Mouse (Mus musculus) hematopoietic stem cell, adult 5-6 weeks (primary cell): ENCODE results near the gene 6430548M08Rik. TPM values are rescaled to one million over a fixed set of nuclear protein-coding genes. Genes with fewer than 3 reads are reported as not detected.

Source experiments
- ATAC-seq, 2 experiments: fragments of 125-278 bp in 1 of 2; replicated peaks in 1 of 2; 2 replicates each; pipeline ENCODE4 v1.8.0; 2016 to 2017; ENCODE audit warnings: inconsistent platforms in 2 of 2, mild to moderate bottlenecking in 2 of 2, moderate number of reproducible peaks in 2 of 2, low read depth in 1 of 2, moderate TSS enrichment in 1 of 2; ENCODE audit not compliant: low FRiP score in 2 of 2, poor library complexity in 2 of 2, severe bottlenecking in 2 of 2, insufficient read depth in 1 of 2, low TSS enrichment in 1 of 2
- total RNA-seq: library from RNA; stranded (forward); fragments of 172-1452, 232-1000 nt; gene quantifications from 2 replicates; pipeline ENCODE4 v1.2.3, GENCODE M21; 2017

The 6430548M08Rik gene
- 4.9 and 9.8 TPM in 2 replicates for total RNA-seq

DNA sequence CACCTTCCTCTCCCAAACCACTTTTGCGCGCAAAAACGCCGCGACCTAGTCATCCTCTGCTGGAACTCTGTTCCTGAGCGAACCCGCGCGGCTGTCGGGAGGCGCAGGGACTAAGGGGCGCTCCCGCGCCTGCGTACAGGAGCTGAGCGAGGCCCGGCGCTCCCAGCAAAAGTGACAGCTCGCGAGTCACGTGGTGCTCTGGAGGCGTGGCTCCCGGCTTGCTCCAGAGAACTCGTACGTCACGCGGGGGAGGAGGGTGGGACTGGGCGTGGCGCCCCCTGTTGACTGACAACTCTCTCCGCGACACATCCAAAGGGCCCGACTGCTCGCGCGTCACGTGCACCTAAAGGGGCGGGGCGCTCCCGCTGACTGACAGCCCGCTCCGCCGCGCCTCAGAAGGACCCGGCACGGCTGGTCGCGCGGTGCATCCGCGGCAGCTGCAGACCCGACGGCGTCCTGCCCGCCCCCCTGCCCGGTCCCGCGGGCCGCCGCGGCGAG, at the start of gene 6430548M08Rik:
Gene 6430548M08Rik (plus strand): TSS at position 395 of the 498 bp plus-strand sequence.
- ATAC-seq: peak; percentile 83 to 85

DNA sequence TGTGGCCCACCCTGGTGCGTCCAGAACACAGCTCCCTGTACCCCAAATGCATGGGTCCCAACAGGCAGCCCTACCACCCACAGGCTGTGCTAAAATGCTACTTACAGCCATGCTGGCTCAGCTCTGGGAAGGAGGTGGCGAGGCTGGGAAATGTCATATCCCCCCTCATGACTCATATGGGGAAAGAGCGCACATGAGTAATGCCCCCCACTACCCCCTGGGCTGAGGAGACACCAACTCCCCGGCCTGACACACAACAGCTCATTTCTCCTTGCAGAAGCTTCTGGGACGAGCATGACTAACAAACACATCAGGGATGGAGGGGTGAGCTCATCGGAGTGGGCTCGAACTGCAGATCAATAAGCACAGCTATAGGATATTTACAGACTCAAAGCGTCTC, 48.3 kb upstream of the 6430548M08Rik start:
- ATAC-seq: no peak

DNA sequence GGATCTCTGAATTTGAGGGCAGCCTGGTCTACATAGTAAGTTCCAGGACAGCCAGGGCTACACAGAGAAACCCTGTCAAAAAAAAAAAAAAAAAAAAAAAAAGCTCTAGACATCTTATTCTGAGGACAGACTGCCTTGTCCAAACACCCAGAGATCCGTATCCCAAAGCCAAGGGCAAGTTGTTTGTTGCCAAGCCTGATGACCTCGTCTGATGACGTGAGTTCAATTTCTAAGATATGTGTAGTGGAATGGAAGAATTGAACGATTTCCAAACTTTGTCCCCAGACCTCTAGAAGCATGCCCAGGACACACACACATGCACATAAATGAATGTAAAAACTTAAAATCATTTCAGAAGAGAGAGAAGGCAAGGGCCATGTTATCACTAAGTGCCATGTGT, 47.7 kb upstream of the 6430548M08Rik start:
- no peak for ATAC-seq

DNA sequence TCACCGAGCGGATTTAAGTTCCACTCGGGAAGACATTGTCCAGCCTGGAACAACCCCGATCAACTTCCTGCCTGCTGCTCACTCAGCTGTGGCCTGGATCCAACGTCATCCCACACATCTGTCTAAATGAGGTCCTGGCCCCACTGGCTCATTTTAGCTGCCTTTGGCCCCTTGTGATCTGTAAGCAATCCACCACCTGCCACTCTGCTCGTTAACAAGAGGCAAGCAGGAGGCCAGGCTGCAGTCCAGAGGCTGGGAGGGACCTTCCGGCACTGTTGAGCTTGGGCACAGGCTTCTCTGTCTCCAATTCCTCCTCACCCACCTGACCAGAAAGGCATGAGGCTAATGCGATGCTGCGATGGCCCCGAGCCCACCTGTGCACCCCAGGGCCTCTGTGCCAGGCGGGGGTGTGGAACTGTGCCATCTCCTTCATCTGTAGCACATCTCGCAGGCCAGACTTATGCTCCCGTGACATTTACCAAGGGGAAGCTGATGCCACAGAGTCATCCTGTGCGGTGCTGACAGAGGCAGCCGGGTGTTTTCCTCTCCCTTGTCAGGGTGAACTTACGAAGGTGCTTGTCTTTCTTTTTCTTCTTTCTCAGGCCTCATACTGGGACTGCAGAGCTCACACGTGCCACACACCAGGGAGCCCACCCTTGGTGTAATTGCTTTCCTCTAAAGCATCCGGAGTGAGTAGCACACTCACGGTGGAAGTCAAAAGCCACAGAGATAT, 45.9 kb upstream of the 6430548M08Rik start:
- ATAC-seq: no peak

DNA sequence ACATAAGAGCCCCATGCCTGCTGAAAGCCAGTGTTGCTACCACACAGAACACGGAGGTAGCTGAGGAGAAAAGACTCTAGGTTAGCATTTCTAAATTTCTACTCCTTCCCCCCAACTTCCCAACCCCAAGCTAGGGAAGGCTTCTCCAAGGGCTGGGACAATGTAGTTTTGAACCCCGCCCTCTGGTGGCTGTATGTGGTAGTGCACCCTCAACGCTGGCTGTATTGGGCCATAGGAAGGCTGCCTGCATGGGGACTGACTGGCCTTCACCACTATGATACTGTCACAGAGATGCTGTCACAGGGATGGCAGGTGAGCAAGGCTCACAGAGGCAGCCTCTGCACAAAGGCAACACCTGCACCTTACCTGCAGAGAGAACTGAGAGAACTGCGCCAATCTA, 42.3 kb upstream of the 6430548M08Rik start:
- peak; percentile 72 to 81 for ATAC-seq

DNA sequence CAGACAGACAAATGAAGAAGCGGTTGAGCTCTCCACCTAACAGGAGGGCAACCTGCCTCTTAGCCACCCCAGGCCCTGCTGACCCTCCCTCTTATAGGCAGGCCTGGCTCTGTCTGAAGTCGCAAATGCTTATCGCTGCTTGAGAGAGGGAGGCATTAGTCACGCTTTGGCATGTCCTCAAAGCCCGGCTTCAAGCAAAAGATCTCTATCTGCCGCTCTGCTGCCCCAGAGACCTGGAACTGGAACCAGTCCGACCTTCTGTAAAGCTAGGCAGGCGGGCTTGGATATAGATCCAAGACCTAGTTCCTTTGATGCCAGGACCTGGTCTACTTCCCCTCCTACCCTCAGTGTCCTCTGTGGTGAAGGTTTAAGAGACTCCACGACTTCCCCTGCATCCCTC, 41.7 kb upstream of the 6430548M08Rik start:
- ATAC-seq: no peak

DNA sequence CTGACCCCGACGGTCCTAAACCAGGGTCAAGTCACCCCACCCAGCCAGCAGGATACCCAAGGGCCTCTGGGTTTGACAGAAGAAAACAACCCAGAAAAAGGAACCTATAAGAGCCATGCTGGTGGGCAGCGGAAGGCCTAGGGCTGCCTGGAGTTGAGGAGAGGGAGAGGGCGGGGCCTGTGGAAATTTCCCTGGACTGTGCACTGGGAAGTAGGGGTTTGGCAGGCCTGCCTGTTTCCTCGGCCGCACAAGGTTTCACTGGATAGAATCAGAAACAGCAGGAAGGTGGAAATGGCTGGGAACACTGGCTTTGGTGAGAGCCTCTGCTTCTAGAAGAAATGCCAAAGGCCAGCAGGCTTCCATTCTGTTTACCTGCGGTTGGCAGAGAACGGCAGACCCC, 41.1 kb upstream of the 6430548M08Rik start:
- ATAC-seq: no peak

DNA sequence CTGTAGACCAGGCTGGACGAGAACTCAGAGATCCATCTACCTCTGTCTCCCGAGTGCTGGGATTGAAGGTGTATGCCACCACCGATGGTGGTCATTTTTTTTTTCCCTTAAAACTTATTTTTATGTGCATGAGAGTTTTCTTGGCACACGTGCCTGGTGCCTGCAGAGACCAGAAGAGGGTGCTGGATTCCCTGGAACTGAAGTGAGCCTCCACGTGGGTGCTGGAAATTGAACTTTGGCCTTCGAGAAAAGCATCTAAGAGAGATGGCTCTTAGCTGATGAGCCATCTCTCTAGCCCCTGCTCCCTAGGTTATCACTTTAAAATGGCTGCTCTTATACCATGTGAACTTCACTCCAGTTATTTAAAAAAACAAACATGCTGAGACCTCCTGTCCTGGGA, 39.4 kb upstream of the 6430548M08Rik start:
- no peak for ATAC-seq

DNA sequence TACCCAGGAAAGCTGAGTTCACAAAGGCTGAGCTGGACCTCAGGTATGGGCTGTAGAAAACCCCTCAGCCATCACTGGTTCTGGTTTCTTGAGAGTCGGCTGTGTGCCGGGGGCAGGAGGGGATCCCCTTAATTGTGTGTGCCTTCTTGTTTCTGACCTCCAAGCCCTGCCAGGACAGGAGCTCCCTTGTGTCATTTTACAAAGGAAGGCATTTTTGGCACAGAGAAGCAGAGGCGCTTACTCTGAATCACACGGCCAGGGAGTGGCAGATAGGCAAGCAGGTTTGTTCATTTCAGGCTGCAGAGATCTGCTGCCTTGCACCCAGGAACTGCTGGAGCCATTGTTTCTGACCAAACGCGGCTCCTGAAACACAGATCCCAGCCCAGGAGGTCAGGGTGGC, 38.6 kb upstream of the 6430548M08Rik start:
- no peak for ATAC-seq

DNA sequence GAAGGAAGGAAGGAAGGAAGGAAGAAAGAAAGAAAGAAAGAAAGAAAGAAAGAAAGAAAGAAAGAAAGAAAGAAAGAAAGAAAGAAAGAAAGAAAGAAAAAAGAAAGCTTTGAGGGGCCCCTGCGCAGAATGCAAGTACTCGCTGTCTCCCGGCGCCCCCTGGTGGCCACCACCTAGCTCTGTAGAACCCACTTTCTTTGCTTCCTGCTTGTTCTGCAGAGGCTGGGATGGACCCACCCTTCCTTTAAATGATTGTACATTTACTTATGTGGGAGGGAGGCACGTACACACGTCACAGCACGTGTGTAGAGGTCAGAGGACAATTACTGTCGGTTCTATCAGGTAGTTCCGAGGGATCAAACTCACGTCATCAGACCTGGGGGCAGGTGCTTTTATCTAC, 35.9 kb upstream of the 6430548M08Rik start:
- peak; percentile 65 to 78; a peak in 1 of 4 replicates for ATAC-seq

DNA sequence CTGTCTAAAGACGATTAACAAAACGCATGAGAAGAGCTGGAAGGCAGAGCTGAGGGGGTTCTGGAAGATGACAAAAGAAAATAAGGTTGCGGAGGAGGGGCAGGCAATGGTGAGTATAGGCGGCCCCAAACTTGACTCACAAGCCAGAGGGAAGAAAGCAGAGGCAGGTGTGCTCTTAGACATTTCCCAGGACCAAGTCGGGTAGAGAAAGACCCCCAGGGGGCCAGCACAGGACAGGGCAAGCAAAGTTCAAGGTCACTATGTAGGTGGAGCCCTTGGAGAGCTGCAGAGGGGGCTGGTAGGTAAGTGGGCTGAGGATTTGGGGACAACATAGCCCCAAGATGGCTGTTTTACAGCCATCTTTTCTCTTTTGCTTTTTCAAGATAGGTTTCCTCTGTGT, 34.6 kb upstream of the 6430548M08Rik start:
- no peak for ATAC-seq

DNA sequence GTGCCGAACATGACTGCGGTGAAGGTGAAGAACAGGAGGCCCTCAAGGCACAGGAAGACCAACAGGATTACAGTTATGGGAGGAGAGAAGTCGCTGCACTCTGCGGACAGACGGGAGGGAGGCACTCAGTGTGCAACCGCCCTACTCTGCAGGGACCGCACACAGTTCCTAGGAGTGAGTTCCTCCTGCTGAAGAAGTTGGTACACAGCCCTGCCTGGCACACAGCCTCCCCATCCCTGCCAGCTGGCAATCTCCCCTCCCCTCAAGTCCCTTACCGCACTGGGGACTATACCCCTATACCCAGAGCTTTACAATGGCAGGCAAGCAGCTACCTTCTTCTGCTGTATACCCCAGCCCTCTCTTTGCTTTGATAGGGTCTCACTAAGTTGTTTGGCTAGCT, 30.7 kb upstream of the 6430548M08Rik start:
- ATAC-seq: no peak

DNA sequence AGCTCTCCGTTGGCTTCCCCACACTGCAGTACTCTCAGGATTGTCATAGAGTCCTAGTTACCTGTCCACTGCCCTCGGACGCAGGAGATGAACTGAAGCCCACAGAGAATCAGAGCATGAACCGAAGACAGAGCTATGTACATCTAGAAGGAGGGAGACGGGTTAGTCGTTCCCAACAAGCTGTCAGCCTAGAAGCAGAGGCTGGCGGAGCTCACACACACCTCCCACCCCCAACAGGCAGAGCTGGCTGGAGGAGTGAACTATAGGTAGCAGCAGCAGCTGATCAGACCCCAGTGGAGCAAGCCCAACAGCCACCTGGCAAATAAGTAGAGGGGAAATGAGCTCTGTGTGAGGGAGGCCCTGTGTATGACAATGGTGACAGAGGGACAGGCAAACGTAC, 29.2 kb upstream of the 6430548M08Rik start:
- no peak for ATAC-seq

DNA sequence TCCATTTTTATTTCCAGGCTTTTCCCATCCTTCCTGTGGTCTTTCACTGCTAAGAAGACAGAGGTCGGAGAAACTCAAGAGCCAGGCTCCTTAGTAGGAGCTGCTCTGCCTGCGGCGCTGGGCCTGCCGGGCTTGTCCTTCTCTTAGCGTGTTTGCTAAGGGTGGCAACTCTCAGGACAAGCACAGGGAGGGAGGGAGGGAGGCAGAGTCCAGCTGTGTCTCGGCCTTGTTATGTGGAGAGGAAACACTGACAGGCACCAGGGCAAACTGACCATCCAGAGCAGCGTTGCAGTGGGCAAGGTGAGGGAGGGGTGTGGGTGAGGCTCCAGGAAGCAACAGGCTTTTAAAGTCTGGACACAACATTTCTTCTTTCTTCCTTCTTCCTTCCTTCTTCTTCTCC, 24.4 kb upstream of the 6430548M08Rik start:
- no peak for ATAC-seq

DNA sequence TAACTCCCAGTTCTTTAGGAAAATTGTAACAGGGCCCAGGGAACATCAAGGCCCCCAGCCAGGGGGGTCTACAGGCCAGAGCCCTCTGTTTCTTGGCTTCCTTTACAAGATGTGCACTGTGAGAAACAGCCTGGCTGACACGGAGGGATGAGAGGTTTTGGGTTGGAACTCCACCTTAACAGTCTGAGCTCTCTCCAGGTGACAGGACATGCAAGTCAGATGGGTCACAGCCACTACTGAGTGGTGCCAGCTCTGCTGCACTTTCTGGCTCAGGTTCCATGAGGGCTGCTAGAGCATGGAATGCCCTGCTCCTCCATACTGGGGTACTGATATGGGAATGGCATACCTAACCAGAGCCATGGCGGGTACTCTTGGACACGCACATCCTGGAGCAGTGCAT, 22.9 kb upstream of the 6430548M08Rik start:
- ATAC-seq: no peak

DNA sequence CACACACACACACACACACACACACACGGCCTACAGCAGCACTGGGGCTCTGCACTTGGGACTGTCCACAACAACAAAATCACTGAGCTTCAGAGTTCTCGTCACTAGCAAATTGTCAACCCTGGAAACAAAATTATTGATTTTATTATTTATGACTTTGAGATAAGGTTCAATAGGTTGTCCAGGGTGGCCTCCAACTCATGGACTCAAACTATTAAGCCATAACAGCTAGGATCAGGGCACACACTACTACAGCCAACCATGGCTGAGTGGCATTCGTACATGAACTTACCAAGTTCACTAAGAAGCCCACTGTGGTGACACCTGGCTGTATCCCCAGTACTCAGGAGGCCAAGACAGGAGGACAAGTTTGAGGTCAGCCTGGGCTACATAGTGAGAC, 20.8 kb upstream of the 6430548M08Rik start:
- ATAC-seq: no peak

DNA sequence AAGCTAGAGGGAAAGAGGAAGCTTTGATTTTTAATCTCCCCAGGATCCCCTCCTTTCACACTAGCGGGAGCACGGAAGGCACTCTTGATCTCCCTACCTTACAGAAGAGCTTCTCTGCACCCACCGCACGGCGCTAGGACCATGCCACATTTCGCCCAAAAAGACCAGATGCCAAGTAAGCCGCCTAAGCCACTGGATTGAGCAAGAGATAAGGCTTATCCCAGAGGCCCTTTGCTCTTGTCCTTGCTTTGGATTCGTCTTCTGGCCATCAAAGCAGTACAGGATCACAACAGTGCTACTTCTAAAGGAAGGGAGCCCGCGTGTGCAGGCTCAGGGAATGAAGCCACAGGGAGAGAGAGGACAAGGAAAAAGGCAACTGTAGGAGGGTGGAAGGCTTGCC, 19.2 kb upstream of the 6430548M08Rik start:
- ATAC-seq: no peak

DNA sequence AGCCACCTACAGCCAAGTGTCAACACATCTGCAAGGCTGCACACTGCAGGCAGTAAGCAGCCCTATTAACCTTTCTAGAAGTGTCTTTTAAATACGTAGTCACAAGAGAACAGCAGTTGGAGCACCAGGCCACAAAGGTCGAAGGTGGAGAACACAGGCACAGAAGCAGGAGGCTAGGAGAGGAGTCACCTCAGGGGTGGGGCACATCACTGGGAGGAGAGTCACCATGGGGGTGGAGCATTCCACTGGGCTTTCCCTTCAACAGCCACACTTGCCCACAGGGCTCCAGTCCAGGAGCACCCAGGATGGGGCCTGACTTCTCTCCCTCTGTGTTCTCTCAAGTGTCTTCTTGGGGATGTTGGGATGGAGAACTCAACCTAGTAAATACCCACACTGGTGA, 17.5 kb upstream of the 6430548M08Rik start:
- no peak for ATAC-seq

DNA sequence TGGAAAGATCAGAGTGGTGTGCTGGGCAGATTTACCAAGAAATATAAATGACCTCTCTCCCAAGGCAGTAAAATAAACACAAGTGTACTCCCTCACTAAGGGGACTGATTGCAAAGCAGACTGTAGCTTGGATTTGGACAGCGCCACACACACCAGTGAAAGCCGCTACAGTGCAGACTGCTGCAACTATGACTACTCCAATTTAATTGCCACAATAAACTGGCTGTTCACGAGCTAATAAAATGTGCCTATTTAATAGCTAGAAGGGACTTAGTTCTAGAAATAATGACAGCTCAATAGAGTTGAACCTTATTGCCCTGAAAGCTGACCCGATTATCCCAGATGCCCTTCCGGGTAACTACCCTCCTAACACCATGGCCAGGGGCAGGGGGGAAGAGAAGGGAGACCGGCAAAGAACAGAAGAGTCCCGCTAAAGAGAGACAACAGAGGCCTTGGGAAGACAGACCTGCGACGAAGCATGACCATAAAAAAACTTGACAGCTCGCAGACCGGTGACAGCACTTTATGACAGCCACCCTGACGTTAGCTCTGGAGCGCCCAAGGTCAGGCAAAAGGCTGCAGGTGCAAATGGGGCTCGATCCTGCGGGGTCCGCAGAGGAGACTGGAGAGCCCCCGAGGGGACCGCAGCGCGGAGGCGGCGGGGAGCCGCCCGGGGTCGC, 13.4 kb upstream of the 6430548M08Rik start:
- ATAC-seq: no peak
